Mouse (Mus musculus) mouse embryonic stem cell (cell line): ENCODE data around the gene Tnr.
"Not testable (repeated sequence)": the region's sequence is repeated elsewhere in the genome, so short reads cannot be mapped to it uniquely, and the experiment has no call there.

Experiments used
- in situ Hi-C, 2 experiments: fragments of 300-500 bp; cut with MboI; formaldehyde crosslinking; loops; 1 replicate in 1 of 2; 3 replicates in 1 of 2; pipeline ENCODE4 v1.14.3; 2019 to 2020; ENCODE audit warnings: low sequenced_read_pairs in 2 of 2, low pct_unique_long_range_greater_than_20kb in 1 of 2, mixed read lengths in 1 of 2; ENCODE audit not compliant: unreplicated experiment in 1 of 2

Gene Tnr

GRCm38 (mm10) chr1:159963351-159963750 lies 439.8 kb downstream of the Tnr start:
- in situ Hi-C loops = no loop called here

GRCm38 (mm10) chr1:159966286-159966685 lies 442.7 kb downstream of the Tnr start:
- in situ Hi-C loops = not testable (repeated sequence)

- in situ Hi-C loops = no loop called here
Observed at GRCm38 (mm10) chr1:159968395-159968794, 444.8 kb downstream of the Tnr start.

- in situ Hi-C loops = no loop called here
Observed at GRCm38 (mm10) chr1:159977786-159978185, 454.2 kb downstream of the Tnr start.

- in situ Hi-C loops = no loop called here
Observed at GRCm38 (mm10) chr1:159979096-159979495, 455.5 kb downstream of the Tnr start.

GRCm38 (mm10) chr1:159980355-159980754 lies 456.8 kb downstream of the Tnr start:
- in situ Hi-C loops = no loop called here
